Mouse (Mus musculus) heart, embryonic 13.5 days (tissue): ENCODE data around the gene Mrgprb5. TPM values are rescaled to one million over a fixed set of nuclear protein-coding genes. Genes with fewer than 3 reads are reported as not detected.
A peak's percentile ranks its signal among the peaks of the same experiment; 100 is the strongest.
"Not testable (repeated sequence)": the region's sequence is repeated elsewhere in the genome, so short reads cannot be mapped to it uniquely, and the experiment has no call there.

ENCODE experiments used
- ATAC-seq: fragments of 200-750 bp; cut with Nextera tagmentation; 2 replicates; pipeline ENCODE4 v1.8.0; 2017; ENCODE audit warnings: moderate TSS enrichment; ENCODE audit not compliant: insufficient number of reproducible peaks, low FRiP score, low TSS enrichment; ENCODE audit errors: extremely low read depth
- H3K27ac ChIP-seq: fragments of 300-500 bp; sonication (generic); replicated peaks from 2 replicates; pipeline ENCODE4 v1.5.1; 2015; ENCODE audit warnings: moderate library complexity, mild to moderate bottlenecking, inconsistent platforms
- H3K27me3 ChIP-seq: fragments of 300-500 bp; sonication (generic); replicated peaks from 2 replicates; pipeline ENCODE4 v1.6.1; 2015; ENCODE audit warnings: mild to moderate bottlenecking, inconsistent platforms
- H3K36me3 ChIP-seq: fragments of 300-500 bp; sonication (generic); 2 replicates; pipeline ENCODE4 v1.6.1; 2015; ENCODE audit warnings: mild to moderate bottlenecking, inconsistent platforms
- H3K4me1 ChIP-seq: fragments of 300-500 bp; sonication (generic); 2 replicates; pipeline ENCODE4 v1.6.1; 2015; ENCODE audit warnings: inconsistent platforms
- H3K4me2 ChIP-seq: fragments of 300-500 bp; sonication (generic); 2 replicates; pipeline ENCODE4 v1.6.1; 2015; ENCODE audit warnings: inconsistent platforms, mild to moderate bottlenecking, moderate library complexity
- H3K4me3 ChIP-seq: fragments of 300-500 bp; sonication (generic); 2 replicates; pipeline ENCODE4 v1.5.1; 2015; ENCODE audit warnings: moderate library complexity, mild to moderate bottlenecking, inconsistent platforms
- H3K9ac ChIP-seq: fragments of 300-500 bp; sonication (generic); 2 replicates; pipeline ENCODE4 v1.6.1; 2015; ENCODE audit warnings: inconsistent platforms, mild to moderate bottlenecking, moderate library complexity
- H3K9me3 ChIP-seq: fragments of 300-500 bp; sonication (generic); 2 replicates; pipeline ENCODE4 v1.6.1; 2016; ENCODE audit warnings: inconsistent platforms
- WGBS: fragments of 180-500 bp; shearing (Covaris S2); methylation state at CpG from one replicate; pipeline ENCODE4 v1.1.7; 2015; ENCODE audit warnings: mixed read lengths; 5-methylcytosine and 5-hydroxymethylcytosine counted together
- polyA plus RNA-seq: library from polyadenylated mRNA; unstranded; fragments of >200 nt; fragmentation: Nextera tagmentation; extraction: Ambion mirVana; gene quantifications from 2 replicates; pipeline ENCODE4 v1.2.1, GENCODE M21; 2015

The Mrgprb5 gene
- not detected in 2 replicates for polyA plus RNA-seq

DNA sequence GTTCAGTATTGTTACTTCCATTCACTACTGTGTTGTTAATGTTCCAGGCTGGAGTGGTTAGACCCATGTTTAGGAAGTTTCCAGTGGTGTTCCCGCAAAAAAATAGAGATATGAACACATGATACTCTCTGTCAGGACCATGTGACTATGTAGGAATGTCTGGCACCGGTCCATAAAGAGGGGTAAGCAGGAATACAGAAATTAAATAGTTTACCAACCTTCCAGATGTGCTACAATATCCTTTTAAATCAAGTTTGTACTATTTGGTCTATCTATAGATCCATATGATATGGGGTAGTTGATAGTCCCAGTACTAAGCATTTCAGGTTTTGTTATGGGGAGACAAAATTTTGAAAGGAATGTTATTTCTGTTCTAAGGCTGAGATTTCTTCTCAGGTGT is at the start of gene Mrgprb5:
Gene Mrgprb5 (minus strand): TSS at position 101 of the 400 bp plus-strand sequence.
- Histone ChIP-seq H3K4me2 (no peak within 1 kb of the TSS), H3K36me3 (no peaks in the 10 kb centered on the region), H3K27me3 (no peaks in the 10 kb centered on the region), H3K4me1 (no peaks in the 10 kb centered on the region), H3K27ac (no peak within 1 kb of the TSS), H3K4me3 (no peak within 1 kb of the TSS), H3K9me3 (no peaks in the 10 kb centered on the region), H3K9ac (no peak within 1 kb of the TSS)
- no peak for ATAC-seq
- 64% methylated on average over 2 of the region's 2 CpGs for WGBS

DNA sequence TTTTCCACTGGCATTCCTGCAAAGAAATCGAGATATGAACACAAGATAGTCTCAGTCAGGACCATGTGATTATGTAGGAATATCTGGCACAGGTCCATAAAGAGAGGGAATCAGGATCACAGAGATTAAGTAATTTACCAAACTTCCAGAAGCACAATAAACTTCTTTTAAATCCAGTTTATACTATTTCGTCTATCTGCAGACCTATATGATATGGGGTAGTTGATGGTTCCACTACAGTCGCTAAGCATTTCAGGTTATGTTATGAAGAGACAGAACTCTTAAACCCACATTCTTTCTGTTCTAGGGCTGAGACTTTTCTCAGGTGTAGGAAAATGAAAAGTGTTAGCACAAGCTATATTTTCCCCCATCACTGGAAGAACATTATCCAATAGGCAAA is 30.4 kb upstream of the Mrgprb5 start, which contains the start of gene Mrgprb4:
Gene Mrgprb4 (minus strand): TSS at position 101 of the 400 bp plus-strand sequence.
- WGBS, result 70% methylated on average over 3 of the region's 3 CpGs
- H3K4me3 ChIP-seq, result no peak within 1 kb of the TSS

GRCm38 (mm10) chr7:48167471-48167870 is 1.3 kb downstream of the Mrgprb5 start:
- no peaks in the 10 kb centered on the region for H3K36me3 ChIP-seq
- ATAC-seq, result no peak
- WGBS, result 79% methylated on average over 2 of the region's 2 CpGs

More for the DNA sequence above, 30.4 kb upstream of the Mrgprb5 start, which contains the start of gene Mrgprb4:
- Histone ChIP-seq H3K36me3 (no peaks in the 10 kb centered on the region), H3K27me3 (no peaks in the 10 kb centered on the region), H3K9me3 (peaks cover 11% of the 10 kb centered on the region; the same call in 1 of the 2 replicates), H3K4me1 (no peaks in the 10 kb centered on the region), H3K4me2 (no peak within 1 kb of the TSS), H3K27ac (no peak within 1 kb of the TSS), H3K9ac (no peak within 1 kb of the TSS)
- ATAC-seq, result no peak

DNA sequence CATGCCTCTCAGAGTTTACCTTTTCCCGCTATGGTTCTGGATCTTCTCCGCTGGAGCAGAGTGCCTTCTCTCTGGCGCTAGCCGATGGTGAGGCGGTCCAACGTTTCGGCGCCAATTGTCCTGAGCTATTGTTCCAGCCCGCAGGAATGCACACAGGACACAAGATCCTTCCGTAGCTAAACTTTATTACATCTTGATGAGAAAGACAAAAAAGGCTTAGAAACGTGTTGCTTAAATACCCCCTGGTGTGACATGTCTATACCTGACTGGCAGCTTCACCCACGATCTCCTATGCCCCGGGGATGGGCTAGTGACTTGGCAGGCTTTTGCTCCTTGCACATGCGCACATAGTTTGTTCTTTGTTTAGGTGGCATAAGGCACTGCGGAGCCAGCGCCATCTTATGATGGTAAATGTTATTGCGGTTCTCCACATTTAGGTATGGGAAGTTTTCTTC is 30.5 kb downstream of the Mrgprb5 start:
- ATAC-seq, result no peak
- Histone ChIP-seq H3K9ac (peak overlapping the region; percentile 87), H3K9me3 (no peaks in the 10 kb centered on the region; the same call in 1 of the 2 replicates), H3K4me2 (peak overlapping the region; percentile 93), H3K27me3 (no peaks in the 10 kb centered on the region), H3K4me3 (peak overlapping the region; percentile 74), H3K4me1 (0 out of 2 replicates have a peak, but pooled peaks cover 4% of the 10 kb centered on the region), H3K36me3 (no peaks in the 10 kb centered on the region), H3K27ac (peak overlapping the region; percentile 79)
- 3% methylated on average over 17 of the region's 17 CpGs for WGBS

More at GRCm38 (mm10) chr7:48167471-48167870, 1.3 kb downstream of the Mrgprb5 start:
- H3K4me1 ChIP-seq, result no peaks in the 10 kb centered on the region
- no peak overlapping the region for H3K27ac ChIP-seq
- no peak overlapping the region for H3K9ac ChIP-seq
- H3K27me3 ChIP-seq, result no peaks in the 10 kb centered on the region
- H3K4me3 ChIP-seq, result no peak overlapping the region
- H3K4me2 ChIP-seq, result no peak overlapping the region
- no peaks in the 10 kb centered on the region for H3K9me3 ChIP-seq

- H3K9me3 ChIP-seq, result no peaks in the 10 kb centered on the region; the same call in 1 of the 2 replicates
- WGBS, result 2% methylated on average over 48 of the region's 52 CpGs
- no peaks in the 10 kb centered on the region for H3K36me3 ChIP-seq
- H3K4me1 ChIP-seq, result 0 out of 2 replicates have a peak, but pooled peaks cover 4% of the 10 kb centered on the region
- H3K9ac ChIP-seq, result peak overlapping the region; percentile 87
- peak overlapping the region; percentile 93 for H3K4me2 ChIP-seq
- H3K27me3 ChIP-seq, result no peaks in the 10 kb centered on the region
- peak overlapping the region; percentile 74 for H3K4me3 ChIP-seq
- ATAC-seq, result peak; percentile 64; the same call in 1 of the 2 replicates
- peak overlapping the region; percentile 79 for H3K27ac ChIP-seq
Observed at GRCm38 (mm10) chr7:48137216-48138077, 31.4 kb downstream of the Mrgprb5 start.

GRCm38 (mm10) chr7:48132674-48133073 is 36.1 kb downstream of the Mrgprb5 start:
- Histone ChIP-seq H3K27me3 (no peaks in the 10 kb centered on the region), H3K4me1 (0 out of 2 replicates have a peak, but pooled peaks cover 4% of the 10 kb centered on the region), H3K9ac (no peak overlapping the region), H3K4me2 (no peak overlapping the region), H3K9me3 (no peaks in the 10 kb centered on the region), H3K27ac (no peak overlapping the region), H3K4me3 (no peak overlapping the region), H3K36me3 (no peaks in the 10 kb centered on the region)
- 49% methylated on average over 4 of the region's 4 CpGs for whole genome bisulfite sequencing
- no peak for ATAC-seq

- ATAC-seq, H3K36me3 ChIP-seq, H3K4me1 ChIP-seq, H3K27me3 ChIP-seq, H3K9me3 ChIP-seq, H3K9ac ChIP-seq: not testable (repeated sequence)
- WGBS, result 2% methylated on average over 6 of the region's 7 CpGs
- H3K4me3 ChIP-seq, result peak overlapping the region; percentile 57
- peak overlapping the region; percentile 67 for H3K4me2 ChIP-seq
- H3K27ac ChIP-seq, result peak overlapping the region; percentile 93
Observed at GRCm38 (mm10) chr7:48132247-48132646, 36.6 kb downstream of the Mrgprb5 start.

- not testable (repeated sequence) for H3K36me3 ChIP-seq, ATAC-seq
Observed at GRCm38 (mm10) chr7:48131820-48132219, 37.0 kb downstream of the Mrgprb5 start.

DNA sequence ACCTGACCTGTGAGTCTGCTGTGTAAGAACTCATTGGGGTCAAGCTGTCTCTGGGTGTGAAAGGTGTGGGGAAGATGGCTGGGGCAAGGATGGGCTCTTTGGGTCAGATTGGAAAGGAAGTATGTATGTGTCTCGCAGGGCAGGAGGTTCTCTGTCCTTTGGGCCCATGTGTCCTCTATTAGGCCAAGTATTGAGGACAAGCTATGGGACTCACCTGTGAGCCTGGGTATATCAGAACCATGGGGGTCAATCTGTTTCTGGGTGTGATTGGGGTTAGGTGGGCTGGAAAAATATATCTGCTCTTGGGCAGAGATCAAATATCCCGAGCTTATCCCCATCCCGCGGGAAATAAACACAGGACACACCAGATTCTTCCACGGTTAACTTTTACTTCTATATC is 45.0 kb downstream of the Mrgprb5 start:
- no peaks in the 10 kb centered on the region for H3K4me1 ChIP-seq
- H3K4me3 ChIP-seq, result no peak overlapping the region
- no peaks in the 10 kb centered on the region for H3K27me3 ChIP-seq
- peaks cover 6% of the 10 kb centered on the region; the same call in 1 of the 2 replicates for H3K36me3 ChIP-seq
- H3K9ac ChIP-seq, result no peak overlapping the region
- H3K4me2 ChIP-seq, result no peak overlapping the region
- no peaks in the 10 kb centered on the region for H3K9me3 ChIP-seq
- no peak for ATAC-seq
- H3K27ac ChIP-seq, result no peak overlapping the region
- 69% methylated on average over 5 of the region's 5 CpGs for WGBS

More at GRCm38 (mm10) chr7:48131820-48132219, 37.0 kb downstream of the Mrgprb5 start:
- Histone ChIP-seq H3K27ac (peak overlapping the region; percentile 93), H3K9ac (peak overlapping the region; percentile 84), H3K4me3 (peak overlapping the region; percentile 57), H3K4me2 (peak overlapping the region; percentile 67)
- WGBS, result 0% methylated on average over 11 of the region's 14 CpGs
- H3K9me3 ChIP-seq, H3K4me1 ChIP-seq, H3K27me3 ChIP-seq: not testable (repeated sequence)
